Mouse (Mus musculus): Measurements from ENCODE around the gene Nova1. TPM values are rescaled to one million over a fixed set of nuclear protein-coding genes. Genes with fewer than 3 reads are reported as not detected.

Nova1 gene
- total RNA-seq, 2 experiments from 2014 or later = 16.2 to 17.8 TPM

DNA sequence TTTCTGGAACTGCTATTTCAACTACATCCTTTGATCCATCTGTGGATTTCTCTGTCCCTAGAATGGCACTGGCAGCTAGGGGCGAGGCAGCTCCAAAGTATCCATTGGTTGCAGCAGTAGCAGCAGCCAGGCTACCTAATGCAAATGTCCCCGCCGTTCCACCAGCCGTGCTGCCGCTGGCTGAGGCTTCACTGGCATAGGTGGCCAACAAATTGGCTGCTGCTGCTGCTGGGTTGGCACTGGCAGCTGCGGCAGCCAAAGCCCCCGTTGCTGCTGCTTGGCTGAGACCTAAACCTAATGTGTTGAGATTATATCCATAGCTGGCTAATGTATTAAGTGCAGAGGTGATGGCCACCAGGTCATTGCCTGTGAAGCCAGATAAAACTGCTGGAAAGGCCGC lies 118.5 kb downstream of the Nova1 start:
- DNase-seq (ENCODE audit: low spot score in 2 of 2) = no peak

DNA sequence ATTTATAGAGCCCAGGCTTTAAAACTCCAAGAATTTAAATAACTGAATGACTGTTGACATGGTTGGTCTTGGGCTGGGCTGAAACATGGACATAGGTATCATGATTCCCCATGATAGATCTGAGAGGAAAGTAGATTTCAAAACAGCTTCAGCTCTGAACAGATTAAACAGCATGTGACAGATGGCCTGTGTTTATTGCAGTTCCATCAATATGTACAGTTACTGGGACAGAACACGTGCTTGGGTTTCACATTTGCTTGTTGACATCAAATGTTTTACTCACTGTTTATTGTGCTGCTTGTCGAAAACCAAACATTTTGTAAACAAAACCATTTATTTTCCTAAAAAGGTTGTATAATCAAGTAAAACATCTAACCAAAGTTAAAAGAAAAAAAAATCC lies 142.4 kb downstream of the Nova1 start:
- no peak for DNase-seq (ENCODE audit: low spot score in 2 of 2)

- no peak for DNase-seq (ENCODE audit: low spot score in 2 of 2)
Measured at GRCm38 (mm10) chr12:46666706-46667105, 152.0 kb downstream of the Nova1 start.

DNA sequence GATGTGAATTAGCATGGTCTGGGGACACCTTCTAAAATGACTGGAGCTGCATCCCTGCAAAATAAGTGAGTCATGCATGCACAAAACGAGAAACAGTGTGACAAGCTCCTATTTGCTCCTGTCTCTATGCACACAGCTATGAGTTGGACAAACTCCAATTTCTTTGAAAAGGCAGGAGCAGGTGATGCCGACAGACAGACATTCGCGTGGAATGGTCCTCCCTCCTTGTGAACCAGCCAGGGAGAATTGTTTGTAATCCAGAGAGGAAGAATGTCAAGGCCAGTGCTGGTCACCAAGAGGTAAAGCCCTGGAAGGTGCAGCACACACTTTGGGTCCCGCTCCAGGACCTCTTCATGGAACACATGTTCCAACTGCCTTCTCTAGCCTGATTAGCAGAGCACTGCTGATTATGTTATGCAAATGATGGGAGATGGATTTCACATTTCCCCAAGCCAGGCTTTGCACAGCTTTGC lies 172.6 kb downstream of the Nova1 start:
- no peak for DNase-seq (ENCODE audit: low spot score in 2 of 2)

GRCm38 (mm10) chr12:46645365-46645962 lies 173.3 kb downstream of the Nova1 start:
- DNase-seq (ENCODE audit: low spot score in 2 of 2) = no peak

All from gastrocnemius, postnatal 4 days (tissue).